Mouse (Mus musculus) left cerebral cortex, postnatal 25 days (tissue): Measurements from ENCODE around the gene Lin28a. TPM values are rescaled to one million over a fixed set of nuclear protein-coding genes. Genes with fewer than 3 reads are reported as not detected.
"Not testable (repeated sequence)": the region's sequence is repeated elsewhere in the genome, so short reads cannot be mapped to it uniquely, and the experiment has no call there.

ENCODE experiments used
- DNase-seq, 2 experiments: peaks; one replicate each; pipeline ENCODE4 v3.0.0; 2022; ENCODE audit warnings: low spot score in 2 of 2, mixed read lengths in 1 of 2
- intact Hi-C: fragments of 180-260 bp; cut with DNase I; formaldehyde crosslinking; loops from one replicate; pipeline ENCODE4 v1.15.1; 2025
- total RNA-seq, 2 experiments: library from RNA; stranded (reverse); gene quantifications; 2 replicates each; pipeline ENCODE4 v1.2.3; 2021

Lin28a gene
- total RNA-seq, 2 experiments from 2014 or later, result not detected

DNA sequence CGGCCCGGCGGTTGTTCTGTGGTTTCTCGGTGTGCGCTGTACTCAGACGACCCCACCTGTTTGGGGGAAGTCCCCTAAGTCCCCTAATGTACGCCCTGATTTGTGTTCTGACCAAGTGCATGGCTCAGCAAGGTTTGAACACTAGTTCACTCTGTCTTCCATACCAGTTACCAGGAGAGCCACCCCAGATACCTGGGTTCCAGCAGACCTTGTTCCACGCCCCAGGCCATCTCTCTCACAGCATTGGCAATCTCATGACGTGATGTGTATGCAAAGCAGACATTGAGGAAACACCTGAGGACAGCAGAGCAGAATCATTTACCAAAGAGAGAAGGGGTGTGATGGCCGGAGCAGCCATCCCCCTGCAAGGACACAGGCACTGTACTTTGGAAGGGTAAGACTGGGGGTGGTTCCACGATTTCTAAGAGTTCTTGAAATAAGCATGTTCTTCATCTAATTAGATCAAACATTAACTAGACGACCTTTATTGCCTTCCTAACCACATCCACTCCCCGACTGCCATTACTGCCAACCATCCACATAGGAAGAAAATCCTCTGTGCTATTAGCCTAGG is 27.5 kb downstream of the Lin28a start:
- no peak for DNase-seq
- intact Hi-C loops, result no loop called here

DNA sequence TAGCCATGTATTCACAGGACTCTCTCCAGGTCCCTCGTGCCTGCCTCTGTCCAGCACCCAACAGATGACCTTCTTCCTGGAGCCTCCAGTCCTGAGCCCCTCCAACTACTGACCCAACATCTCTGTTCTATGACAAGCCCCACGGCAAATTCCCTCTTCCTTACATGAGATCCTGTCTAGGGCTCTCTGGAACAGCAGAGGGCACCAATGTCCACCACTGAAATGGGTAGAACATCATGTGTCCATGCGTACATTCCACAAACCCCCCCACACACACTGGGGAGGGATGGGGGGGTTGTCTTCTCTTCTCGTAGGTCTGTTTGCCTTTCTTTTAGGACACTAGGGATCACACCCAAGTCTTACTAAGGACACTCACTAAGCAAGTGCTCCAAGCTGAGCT is 28.6 kb downstream of the Lin28a start:
- intact Hi-C loops, result no loop called here
- no peak for DNase-seq

DNA sequence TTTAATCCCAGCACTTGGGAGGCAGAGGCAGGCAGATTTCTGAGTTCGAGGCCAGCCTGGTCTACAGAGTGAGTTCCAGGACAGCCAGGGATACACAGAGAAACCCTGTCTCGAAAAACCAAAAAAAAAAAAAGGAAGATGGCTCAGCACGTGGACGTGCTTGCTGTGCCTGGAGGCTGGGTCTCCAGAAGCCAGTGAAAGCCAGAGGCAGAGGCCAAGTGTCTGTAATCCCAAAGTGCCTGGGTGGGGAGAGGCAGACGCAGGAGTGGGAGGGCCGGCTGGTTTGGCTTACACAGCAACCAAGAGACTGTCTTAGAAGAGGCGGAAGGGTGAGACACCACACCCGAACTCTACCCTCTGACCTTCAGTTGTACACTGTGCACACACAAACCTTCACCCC is 30.4 kb downstream of the Lin28a start:
- intact Hi-C loops, result not testable (repeated sequence)

DNA sequence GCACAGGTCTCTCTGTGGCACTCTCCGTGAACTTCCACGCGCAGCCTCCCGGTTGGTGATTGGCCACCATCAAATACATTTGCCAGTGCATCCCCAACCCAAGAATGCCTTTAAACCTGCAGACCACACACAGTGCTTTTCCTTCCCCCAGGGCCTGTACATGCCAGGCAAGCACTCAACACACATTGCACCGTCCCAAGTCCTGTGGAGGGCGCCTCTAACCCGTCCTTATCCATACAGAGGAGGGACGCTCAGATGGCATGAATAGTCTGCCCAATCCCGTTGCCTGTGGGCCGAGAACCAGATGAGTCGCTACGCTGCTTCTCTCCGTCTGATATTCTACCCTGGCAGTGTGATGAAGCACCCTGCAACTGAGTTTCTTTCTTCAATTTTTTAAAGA is 35.7 kb downstream of the Lin28a start:
- intact Hi-C loops, result no loop called here
- no peak for DNase-seq

More for the DNA sequence above, 30.4 kb downstream of the Lin28a start:
- DNase-seq, result not testable (repeated sequence)

DNA sequence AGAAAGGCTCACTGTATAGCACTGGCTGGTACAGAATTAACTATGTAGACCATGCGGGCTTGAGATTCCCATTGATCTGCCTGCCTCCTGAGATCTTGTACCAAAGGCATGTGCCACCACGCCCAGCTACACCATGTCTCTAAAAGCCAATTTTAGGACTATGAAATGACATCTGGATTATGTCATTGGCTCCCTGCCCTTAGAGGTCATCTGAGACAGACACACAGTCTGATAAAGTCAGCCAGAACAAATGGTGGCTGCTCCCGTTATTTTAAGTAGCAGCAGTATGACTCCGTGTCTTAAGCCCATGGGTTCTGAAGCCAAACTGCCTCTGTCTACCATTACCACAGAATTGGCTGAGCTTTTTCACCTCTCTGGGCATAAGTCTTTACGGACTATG is 38.1 kb downstream of the Lin28a start:
- DNase-seq, result no peak
- intact Hi-C loops, result no loop called here

DNA sequence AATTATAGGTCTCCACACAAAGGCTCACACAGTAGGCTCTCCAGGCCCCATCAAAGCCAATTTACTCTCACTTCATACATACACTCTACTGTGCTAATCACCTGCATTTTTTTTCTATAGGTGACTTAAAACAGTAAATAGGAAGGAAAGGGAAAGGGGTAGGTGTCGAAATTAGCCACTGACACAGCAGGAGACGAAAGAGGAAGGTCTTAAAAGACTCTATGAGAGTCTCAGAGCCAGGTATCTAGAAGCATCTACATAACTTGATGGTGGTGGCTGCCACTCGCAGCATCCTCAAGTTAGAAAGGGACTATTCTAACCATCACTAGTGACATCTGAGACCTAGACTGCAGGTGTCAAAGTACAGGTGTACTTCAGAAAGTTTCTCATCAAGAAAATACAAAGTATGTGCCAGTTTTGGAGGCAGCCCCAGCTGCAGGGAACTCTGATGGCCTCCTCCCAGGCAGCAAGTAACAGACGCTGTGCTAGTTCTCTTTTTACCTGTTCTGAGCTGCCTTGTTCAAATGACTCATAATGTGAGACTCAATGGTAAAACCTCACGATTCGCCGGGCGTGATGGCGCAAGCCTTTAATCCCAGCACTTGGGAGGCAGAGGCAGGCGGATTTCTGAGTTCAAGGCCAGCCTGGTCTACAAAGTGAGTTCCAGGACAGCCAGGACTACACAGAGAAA is 40.5 kb downstream of the Lin28a start:
- DNase-seq, result no peak
- intact Hi-C loops, result no loop called here

DNA sequence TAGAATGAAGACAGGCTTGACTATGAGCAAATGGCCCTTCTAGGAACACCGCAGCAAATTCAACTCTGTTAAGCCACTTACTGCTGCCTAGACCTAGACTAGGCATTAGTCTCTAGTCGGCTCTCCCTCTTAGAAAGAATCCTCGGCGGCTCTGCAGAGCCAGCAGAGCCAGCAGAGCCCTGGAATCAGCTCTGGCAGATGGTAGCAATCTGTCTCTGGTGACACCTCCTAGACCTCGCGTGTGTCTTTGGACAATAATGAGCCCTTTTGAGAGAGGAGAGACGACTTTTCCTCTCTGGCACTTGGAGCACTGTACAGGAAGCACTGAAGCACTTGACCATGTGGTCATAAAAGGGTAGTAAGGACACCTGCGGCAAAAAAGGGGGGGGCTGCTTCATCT is 46.9 kb downstream of the Lin28a start:
- DNase-seq, result no peak

DNA sequence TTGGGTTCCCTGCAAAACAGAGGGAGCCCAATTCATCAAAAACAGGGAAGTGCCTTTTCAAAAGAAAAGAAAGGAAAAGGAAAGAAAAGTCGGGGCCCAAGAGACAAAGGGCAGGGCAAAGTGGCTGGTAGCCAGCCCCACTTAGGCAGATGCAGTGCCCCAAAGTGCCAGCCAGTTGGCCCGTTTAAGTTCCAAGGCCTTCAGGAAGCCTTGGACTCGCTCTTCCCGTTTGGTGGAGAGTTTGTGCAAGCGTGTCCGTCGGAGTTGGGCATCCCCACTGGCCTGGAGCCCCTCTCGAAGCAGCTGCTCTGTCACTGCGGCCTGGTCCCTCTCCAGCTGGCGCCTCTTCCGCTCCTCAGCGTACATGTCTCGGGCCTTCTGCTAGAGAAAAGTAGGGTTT is 47.8 kb downstream of the Lin28a start:
- intact Hi-C loops, result no loop called here
- no peak for DNase-seq

More for the DNA sequence above, 46.9 kb downstream of the Lin28a start:
- intact Hi-C loops, result no loop called here

DNA sequence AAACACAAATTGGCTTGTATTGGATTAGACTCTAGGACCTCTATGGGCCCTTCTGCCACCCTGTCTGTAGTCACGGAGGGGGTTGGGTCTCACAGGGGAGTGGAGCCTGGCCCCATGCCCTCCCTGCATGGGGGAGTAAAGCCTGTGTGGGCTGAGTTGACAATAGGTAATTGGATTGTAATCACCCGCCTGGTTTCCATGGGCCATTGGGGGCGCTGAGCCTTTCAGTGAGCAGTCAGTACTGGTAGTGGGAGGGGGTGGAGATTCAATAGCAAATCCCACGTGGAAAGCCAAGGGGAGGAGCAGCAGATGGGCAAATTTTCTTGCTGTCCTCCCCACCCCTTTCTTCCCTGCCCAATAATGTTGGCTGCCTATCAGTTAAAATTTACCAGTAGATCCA is 48.4 kb downstream of the Lin28a start:
- no peak for DNase-seq
- intact Hi-C loops, result no loop called here

DNA sequence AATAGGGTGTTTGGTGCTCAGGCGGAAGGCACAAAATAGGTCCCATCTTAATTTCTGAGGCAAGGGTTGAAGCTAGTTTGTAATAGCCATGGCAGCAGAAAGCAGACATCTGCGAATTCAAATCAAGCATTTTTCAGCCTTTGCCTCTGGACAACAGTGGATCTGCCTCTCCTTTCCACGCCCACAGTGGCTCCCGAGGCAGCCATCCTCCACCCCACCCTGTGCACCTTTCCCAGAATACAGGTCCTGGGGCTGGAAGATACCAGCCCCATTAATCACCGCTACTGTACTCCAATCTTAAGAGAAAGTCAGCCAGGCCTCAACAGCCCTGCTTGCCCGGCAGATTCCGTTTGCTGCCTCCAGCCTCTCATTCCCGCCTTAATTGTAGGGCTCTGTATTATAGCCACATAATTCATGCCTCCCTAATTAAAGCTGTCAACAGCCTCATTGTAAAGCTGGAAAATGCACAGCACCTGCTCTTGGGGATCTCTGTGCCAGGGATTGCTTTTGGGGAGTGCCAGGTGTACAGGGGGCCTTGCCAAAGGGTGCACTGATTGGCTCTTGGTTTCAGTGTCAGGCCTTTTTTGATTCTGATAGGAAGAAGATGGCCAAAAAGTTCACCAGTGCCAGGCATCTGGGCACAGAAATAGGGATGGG is 49.4 kb downstream of the Lin28a start:
- DNase-seq, result peak in 1 of 2 experiments; percentile 15

DNA sequence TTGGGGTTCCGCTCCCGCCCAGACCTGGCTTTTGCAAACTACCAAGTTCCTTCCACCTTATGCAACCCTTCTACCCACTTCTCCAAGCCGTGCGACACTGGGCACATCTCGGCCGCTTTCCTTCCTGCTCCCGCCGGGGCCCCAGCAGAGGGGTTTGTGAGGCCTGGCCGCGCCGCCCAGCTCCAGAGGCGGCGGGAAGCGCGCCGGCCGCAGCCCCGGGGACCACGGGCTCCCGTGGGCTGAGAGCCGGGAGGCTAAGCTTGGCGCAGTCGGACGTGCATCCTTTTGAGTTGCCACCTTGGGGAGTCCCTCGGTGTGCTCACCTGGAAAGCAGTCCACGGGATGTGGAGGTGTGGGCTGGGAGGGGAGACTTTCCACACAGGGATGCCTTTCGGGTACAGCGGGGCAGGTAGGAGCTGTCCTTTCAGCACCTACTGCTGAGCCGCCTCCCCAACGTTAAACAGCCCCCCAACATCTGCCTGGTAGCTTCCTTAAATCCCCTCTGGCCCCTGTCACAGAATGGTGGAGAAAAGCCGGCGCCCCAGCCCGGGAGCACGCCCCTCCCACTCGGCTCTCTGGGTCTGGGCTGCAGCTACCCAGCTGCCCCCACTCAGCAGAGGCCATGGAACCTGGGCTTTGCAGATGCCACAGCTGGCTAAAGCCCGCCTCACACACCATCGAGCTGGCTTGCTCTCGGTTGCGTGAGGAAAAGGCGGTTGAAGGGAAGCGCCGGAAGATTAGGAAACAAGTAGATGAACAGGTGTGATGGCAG is 50.3 kb downstream of the Lin28a start, which contains the start of gene Hmgn2:
TSS of gene Hmgn2 (minus strand) at position 501 of the 772 bp plus-strand sequence.
- peak in 1 of 2 experiments; percentile 35 for DNase-seq
- intact Hi-C loops, result no loop called here

More for the DNA sequence above, 49.4 kb downstream of the Lin28a start:
- intact Hi-C loops, result no loop called here

DNA sequence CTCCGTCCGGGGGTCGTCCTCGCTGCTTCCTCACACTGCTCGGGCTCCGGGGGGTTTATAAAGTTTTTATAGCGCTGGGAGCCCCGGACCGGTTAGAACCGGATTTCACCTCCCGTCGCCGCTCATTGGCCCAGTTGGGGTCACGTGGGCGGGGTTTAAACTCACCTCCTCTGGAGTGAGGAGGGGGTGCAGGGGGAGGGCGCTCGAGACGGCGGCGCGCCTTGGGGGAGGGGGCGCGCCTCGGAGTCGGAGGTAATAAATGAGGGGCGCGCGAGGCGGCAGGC is 50.8 kb downstream of the Lin28a start:
- intact Hi-C loops, result loop anchor here (1.0 kb wide), 1 partner anchor 57 kb away; no protein-coding TSS in a partner anchor
- peak; percentile 91 to 95 for DNase-seq

DNA sequence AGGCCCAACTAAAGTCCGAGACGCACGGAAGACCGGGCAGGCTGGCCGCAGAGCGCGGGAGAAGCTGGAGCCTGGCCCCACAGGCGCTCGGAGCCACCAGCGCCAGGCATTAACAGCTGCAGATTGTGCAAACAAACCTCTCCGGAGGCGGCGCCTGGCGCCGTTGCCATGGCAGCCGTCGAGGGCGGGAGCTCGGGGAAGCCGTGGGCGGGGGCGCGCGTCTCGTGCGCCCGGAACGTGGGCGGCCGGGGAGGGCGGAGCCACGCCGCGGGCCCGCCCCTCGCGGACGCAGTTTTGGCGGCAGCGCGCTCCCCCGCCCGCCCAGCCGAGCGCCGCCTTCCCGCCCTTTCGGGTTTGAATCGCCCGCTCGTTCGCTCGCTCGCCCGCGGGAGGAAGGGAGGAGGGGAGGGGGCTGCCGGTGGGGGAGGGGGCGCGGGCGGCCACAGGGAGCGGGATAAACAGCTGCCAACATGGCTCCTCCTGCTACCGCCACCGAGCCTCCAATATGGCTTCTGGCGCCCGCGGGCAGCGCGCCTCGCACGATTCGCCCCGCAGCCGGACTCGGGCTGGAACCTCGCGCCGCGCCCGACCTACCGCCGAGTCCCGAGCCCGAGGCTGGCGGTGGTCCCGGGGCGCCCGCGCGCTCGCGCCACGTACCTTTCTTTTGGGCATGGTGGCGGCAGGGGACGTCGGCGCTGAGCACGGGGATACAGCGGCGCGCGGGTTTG is 51.3 kb downstream of the Lin28a start:
- intact Hi-C loops, result loop anchor here (1.0 kb wide), 1 partner anchor 56 kb away; no protein-coding TSS in a partner anchor

DNA sequence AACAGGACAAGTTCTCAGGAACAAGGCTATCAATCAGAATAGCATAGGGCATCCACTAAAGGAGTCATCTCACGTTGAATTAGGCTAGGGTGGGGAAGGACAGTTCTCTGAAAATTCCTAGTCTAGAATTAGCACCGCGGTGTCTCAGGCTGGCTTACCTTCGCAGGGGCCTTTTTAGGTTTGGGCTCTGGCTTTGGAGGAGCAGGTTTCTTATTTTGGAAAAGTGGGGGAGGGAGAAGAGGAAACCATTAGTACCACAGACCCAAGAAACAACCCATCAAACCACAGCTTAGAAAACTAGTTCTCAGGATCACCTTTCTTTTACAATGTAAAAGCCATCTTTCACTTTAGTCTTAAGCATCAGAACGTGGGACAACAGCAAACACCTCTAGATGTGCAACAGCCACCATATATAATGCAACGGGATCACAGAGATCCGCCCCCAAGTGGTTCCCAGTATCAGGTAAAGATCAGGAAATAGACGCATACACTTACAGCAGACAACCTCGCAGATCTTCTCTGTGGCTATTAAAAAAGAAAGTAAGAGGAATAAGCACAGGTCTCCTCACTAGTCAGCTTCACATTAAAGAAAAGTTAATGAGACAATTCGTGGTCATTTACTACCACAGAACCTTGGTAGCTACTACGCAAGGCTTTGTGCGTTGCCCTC is 52.2 kb downstream of the Lin28a start:
- DNase-seq, result peak in 1 of 2 experiments; percentile 10

More for the DNA sequence above, 51.3 kb downstream of the Lin28a start:
- DNase-seq, result peak; percentile 97 to 99

DNA sequence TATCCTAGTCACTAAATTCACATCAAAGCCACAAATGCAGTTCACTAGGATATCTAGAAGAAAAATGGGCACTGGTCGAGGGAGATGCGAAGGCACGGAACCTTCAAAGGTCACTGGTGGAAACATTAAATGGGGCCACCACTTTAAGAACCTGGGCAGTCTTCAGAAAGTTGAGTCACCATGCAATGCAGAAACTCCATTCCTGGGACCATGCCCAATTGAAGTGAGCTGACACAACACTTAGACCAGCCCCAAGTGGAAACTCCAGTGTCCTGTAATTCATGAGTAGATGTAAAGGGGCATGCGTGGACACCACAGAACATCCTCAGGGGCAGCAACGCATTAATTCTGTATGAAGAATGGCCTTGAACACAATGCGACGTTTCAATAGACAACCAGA is 56.1 kb downstream of the Lin28a start:
- intact Hi-C loops, result no loop called here
- no peak for DNase-seq

More for the DNA sequence above, 52.2 kb downstream of the Lin28a start:
- intact Hi-C loops, result no loop called here

DNA sequence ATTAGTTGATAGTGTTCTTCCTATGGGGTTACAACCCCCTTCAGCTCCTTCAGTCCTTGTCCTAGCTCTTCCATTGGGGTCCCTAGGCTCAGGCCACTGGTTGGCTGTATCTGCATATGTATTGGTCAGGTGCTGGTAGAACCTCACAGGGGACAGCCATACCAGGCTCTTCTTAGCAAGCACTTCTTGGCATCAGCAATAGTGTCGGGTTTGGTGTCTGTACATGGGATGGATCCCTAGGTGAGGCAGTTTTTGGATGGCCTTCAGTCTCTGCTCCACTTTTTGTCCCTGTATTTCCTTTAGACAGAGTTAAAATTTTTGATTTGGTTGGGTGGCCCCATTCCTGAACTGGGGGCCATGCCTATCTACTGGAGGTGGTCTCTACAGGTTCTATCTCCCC is 59.8 kb downstream of the Lin28a start:
- no peak for DNase-seq
- intact Hi-C loops, result no loop called here

DNA sequence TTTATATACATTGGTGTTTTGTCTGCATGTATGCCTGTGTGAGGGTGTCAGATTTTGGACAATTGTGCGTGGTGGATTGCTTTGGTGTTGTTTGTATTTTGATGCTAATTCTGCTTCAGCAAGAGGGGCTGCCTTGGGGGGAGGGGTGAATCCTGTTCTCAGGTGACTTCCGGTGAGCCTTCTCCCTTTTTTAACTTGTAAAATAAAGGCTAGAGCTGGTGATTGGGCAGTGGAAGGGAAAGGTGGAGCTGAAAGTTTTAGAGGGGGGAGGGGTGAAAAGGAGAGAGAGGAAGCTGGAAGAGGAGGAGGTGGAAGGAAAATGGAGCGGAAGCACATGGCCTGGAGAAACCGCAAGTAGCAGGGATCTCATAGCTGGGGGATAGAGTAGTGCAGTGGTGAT is 62.3 kb downstream of the Lin28a start:
- DNase-seq, result no peak
- intact Hi-C loops, result no loop called here
